Mouse (Mus musculus) mesoderm, embryonic 11.5 days (tissue): Measurements from ENCODE around the gene Fam160a1.

ENCODE experiments used
- DNase-seq: peaks from one replicate; pipeline ENCODE4 v3.0.0-alpha.2; 2012; ENCODE audit warnings: low read depth, low spot score

The Fam160a1 gene

GRCm38 (mm10) chr3:85634389-85635125 is 182.5 kb downstream of the Fam160a1 start:
- DNase-seq = no peak

GRCm38 (mm10) chr3:85633733-85634132 is 183.4 kb downstream of the Fam160a1 start:
- DNase-seq = no peak

- no peak for DNase-seq
Measured at GRCm38 (mm10) chr3:85629895-85630510, 187.1 kb downstream of the Fam160a1 start.

GRCm38 (mm10) chr3:85619751-85620150 is 197.3 kb downstream of the Fam160a1 start:
- DNase-seq = no peak

- no peak for DNase-seq
Measured at GRCm38 (mm10) chr3:85619345-85619744, 197.7 kb downstream of the Fam160a1 start.

- no peak for DNase-seq
Measured at GRCm38 (mm10) chr3:85618885-85619284, 198.2 kb downstream of the Fam160a1 start.

- DNase-seq = no peak
Measured at GRCm38 (mm10) chr3:85616389-85616788, 200.7 kb downstream of the Fam160a1 start.
